Mouse (Mus musculus): ENCODE results near the gene Cacna1a. TPM values are rescaled to one million over a fixed set of nuclear protein-coding genes. Genes with fewer than 3 reads are reported as not detected.
"Not testable (repeated sequence)": the region's sequence is repeated elsewhere in the genome, so short reads cannot be mapped to it uniquely, and the experiment has no call there.

The Cacna1a gene
- total RNA-seq, 2 experiments from 2014 or later: not detected

DNA sequence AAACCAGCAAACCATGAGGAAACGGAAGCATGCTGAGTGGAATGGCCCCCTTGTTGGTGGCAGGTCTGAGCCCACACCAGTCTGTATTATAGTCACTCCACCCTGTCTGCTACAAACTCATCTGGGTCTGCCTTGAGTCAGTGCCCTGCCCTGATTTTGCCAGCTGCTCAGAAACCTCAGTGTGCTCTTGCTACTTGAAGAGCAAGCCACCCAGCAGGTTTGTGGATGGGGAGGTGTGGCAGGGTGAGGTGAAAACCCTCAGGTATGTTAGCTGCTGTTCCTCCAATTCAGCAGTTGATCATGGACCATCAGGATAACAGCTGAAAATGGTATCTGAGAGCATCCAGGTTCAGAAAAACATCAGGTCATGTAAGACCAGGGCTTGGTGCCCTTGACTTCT, 279.8 kb downstream of the Cacna1a start:
- ATAC-seq (replicated peaks; ENCODE audit: low FRiP score, poor library complexity, severe bottlenecking): no peak

DNA sequence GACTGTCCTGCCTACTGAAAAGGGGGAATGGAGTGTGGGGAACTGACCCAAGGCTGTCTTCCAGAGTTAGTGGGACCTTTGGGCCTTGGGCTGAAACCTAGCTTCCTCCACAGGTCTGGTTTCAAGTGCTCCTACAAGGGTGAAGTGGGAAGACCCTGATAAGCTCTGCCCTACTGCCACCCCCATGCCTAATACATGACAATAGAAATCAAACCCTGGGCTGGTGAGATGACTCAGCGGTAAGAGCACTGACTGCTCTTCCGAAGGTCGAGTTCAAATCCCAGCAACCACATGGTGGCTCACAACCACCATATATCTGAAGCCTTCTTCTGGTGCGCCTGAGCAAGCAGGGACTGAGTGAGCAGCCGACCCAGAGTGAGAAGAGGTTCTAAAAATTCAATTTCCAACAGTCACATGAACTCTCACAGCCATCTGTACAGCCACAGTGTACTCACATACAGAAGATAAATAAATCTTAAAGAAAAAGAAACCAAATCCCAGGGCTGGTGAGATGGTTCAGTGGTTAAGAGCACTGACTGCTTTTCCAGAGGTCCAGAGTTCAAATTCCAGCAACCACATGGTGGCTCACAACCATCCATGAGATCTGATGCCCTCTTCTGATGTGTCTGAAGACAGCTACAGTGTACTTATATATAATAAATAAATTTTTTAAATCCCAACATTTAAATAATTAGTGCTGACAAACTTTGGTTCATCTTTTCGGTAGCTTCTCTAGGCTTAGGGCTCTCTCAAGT, 280.7 kb downstream of the Cacna1a start:
- ATAC-seq (replicated peaks; ENCODE audit: low FRiP score, poor library complexity, severe bottlenecking): no peak

GRCm38 (mm10) chr8:84670295-84671006, 282.2 kb downstream of the Cacna1a start:
- not testable (repeated sequence) for ATAC-seq (replicated peaks; ENCODE audit: low FRiP score, poor library complexity, severe bottlenecking)

DNA sequence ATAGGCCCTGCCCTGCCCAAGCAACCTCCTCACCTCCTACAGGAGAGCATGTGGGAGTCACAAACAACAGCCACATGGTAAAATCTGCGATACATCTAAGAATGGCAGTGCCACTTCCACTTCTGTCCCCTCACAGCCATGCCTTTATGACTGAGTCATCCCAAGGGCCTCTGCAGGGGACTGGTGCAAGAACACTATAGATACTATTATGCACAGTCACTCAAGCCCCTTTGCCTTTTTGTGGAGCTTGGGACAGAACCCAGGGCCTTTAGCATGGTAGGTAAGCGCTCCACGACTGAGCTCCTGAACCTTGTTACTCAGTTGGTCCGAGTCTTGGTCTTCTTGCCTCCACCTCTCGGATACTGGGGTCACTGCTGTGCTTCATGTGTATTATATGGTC, 289.1 kb downstream of the Cacna1a start:
- 0 out of 2 replicates have a peak, but pooled peaks have one; percentile 16 for ATAC-seq (replicated peaks; ENCODE audit: low FRiP score, poor library complexity, severe bottlenecking)

- no peak for ATAC-seq (replicated peaks; ENCODE audit: low FRiP score, poor library complexity, severe bottlenecking)
Measured at GRCm38 (mm10) chr8:84681476-84681875, 293.2 kb downstream of the Cacna1a start.

DNA sequence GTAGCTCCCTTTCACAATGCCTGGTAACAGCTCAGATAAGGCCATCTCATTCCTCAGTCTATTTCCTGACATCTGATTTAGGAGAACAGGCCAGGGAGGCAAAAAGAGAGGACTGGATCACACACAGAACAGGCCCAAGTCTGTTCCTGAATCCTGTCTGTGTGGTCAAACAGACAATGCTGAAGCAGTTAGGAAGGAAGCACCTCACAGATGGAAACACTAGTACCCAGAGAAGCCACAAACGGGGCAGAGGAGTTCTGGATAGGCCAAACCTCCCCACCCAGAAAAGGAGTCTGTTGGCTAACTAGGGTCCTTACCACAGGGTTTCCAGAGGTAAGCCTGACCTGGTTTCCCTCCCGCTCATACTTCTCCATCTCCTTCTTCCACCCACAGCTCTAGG, 294.0 kb downstream of the Cacna1a start:
- ATAC-seq (replicated peaks; ENCODE audit: low FRiP score, poor library complexity, severe bottlenecking): no peak

DNA sequence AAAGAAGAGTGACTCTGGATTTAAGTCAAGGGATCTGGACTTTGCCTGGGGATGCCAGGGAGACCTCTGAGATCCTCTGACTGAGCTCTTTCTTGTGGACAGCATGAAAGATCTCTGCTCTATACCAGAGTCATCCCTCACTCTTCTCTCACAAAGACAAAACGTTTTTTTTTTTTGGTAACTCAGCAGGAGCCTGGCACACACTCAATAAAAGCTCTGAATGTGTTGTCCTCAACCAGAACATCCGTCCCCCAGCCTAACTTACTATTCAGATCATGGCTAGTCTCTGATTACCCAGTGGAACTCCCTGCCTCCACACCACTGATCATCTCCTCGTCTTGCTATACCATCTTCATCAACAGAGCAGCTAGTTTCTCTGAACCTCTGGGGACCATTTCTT, 296.3 kb downstream of the Cacna1a start:
- ATAC-seq (replicated peaks; ENCODE audit: low FRiP score, poor library complexity, severe bottlenecking): no peak

- peak; percentile 55 for ATAC-seq (replicated peaks; ENCODE audit: low FRiP score, poor library complexity, severe bottlenecking)
Measured at GRCm38 (mm10) chr8:84686191-84687002, 298.2 kb downstream of the Cacna1a start, which contains the start of gene Trmt1. TSS of gene Trmt1 (plus strand) at chr8:84686307.

DNA sequence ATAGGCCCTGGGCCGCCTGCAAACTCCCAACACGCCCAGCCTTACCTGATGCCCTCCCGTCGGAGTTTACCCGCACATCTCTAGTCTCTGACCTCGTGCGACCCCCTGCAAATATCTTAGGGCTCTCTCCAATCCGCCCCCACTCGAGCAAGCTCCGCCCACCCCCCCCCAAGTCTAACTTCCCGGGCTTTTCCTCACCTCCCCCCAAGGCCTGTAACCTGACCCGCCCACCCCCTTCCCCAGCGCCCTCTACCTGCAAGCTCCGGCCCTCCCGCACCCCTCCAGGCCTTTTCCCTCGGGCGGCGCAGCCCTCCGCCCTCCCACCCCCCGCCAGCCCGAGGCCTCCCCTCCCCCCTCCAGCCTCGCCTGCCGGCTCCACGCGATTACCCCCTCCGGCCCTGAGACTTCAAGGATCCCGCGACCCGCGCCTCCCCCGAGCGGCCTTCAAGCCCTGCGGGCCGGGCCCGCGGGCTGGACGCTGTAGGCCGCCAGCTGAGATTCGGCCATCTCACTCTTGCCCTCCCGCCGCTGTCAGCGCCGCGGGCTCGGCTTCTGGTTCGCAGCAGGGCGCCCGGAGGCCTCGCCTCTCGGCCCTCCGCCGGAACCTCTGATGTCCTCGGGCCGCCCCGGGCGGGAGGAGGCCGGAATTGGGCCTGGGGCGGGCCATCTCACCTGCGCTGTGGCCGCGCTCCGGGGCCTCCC, 298.9 kb downstream of the Cacna1a start:
- no peak for ATAC-seq (replicated peaks; ENCODE audit: low FRiP score, poor library complexity, severe bottlenecking)

GRCm38 (mm10) chr8:84687705-84688100, 299.5 kb downstream of the Cacna1a start, which contains the start of gene Nacc1:
TSS of gene Nacc1 (minus strand) at chr8:84687862.
- ATAC-seq (replicated peaks; ENCODE audit: low FRiP score, poor library complexity, severe bottlenecking): peak; percentile 82

DNA sequence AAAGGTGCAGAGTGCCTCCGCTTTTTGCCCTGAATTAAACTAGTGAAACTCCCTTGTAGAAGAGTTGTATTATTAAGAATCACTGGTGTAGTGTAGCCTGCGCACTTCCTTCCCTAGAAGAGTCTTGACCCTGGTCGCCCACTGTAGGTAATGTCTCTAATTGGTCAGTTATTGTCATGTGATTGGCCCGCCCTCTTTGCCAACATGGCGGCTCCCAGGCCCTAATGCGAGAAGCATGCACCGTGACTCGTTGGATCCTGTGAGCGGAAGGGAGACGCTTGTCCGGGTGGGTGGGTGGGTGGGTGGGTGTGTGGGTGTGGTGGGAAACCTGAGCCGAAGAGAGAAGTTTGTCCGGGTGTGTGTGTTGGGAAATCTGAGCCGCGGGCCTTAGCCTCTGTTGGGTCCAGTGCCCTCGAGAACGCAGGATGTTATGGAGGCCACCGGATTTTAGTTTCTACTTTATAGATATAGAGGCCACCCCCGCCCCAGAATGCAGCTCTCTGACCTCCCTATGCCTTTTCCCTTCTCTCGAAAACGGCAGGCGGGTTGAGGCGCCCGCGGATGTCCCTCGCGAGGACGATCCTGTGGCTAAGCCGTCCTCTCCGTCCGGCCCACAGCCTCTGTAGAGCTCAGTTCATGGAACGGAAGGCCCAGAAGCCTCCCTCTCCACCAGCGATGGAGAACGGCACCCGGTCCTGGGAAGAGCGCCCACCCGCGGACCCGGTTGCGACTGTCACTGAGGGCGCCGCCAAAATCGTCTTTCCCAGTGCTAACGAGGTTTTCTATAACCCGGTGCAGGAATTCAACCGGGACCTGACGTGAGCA, 301.1 kb downstream of the Cacna1a start:
- ATAC-seq (replicated peaks; ENCODE audit: low FRiP score, poor library complexity, severe bottlenecking): peak; percentile 82

Other genes with a start within 250 kb of the Cacna1a start
- gene Cc2d1a, start 240.5 kb upstream of the Cacna1a start, total RNA-seq (2015; ENCODE audit: low replicate concordance): 4.2 and 7.3 TPM in 2 replicates
- gene Cc2d1a, start 240.5 kb upstream of the Cacna1a start, total RNA-seq (2017; ENCODE audit: low replicate concordance): 0.60 and 2.5 TPM in 2 replicates
- not detected in 2 replicates for gene 4930432K21Rik, start 240.4 kb upstream of the Cacna1a start, total RNA-seq (2015; ENCODE audit: low replicate concordance)
- 0.43 TPM in 1 of 2 replicates, not detected in the other for gene 4930432K21Rik, start 240.4 kb upstream of the Cacna1a start, total RNA-seq (2017; ENCODE audit: low replicate concordance)
- gene Nanos3, start 203.2 kb upstream of the Cacna1a start, total RNA-seq (2015; ENCODE audit: low replicate concordance): not detected in 2 replicates
- gene Nanos3, start 203.2 kb upstream of the Cacna1a start, total RNA-seq (2017; ENCODE audit: low replicate concordance): not detected in 2 replicates
- gene Zswim4, start 151.4 kb upstream of the Cacna1a start, total RNA-seq (2015; ENCODE audit: low replicate concordance): 3.1 and 3.5 TPM in 2 replicates
- 6.3 and 7.4 TPM in 2 replicates for gene Zswim4, start 151.4 kb upstream of the Cacna1a start, total RNA-seq (2017; ENCODE audit: low replicate concordance)
- 53.7 and 79.2 TPM in 2 replicates for gene D8Ertd738e, start 138.7 kb upstream of the Cacna1a start, total RNA-seq (2015; ENCODE audit: low replicate concordance)
- gene D8Ertd738e, start 138.7 kb upstream of the Cacna1a start, total RNA-seq (2017; ENCODE audit: low replicate concordance): 25.5 and 34.4 TPM in 2 replicates
- gene Mri1, start 131.1 kb upstream of the Cacna1a start, total RNA-seq (2015; ENCODE audit: low replicate concordance): 2.3 and 2.5 TPM in 2 replicates
- gene Mri1, start 131.1 kb upstream of the Cacna1a start, total RNA-seq (2017; ENCODE audit: low replicate concordance): 1.8 and 4.7 TPM in 2 replicates
- gene Ccdc130, start 118.1 kb upstream of the Cacna1a start, total RNA-seq (2015; ENCODE audit: low replicate concordance): 4.0 and 22.1 TPM in 2 replicates
- 3.3 and 3.5 TPM in 2 replicates for gene Ccdc130, start 118.1 kb upstream of the Cacna1a start, total RNA-seq (2017; ENCODE audit: low replicate concordance)

Measured in erythroblast, adult 5-6 weeks (primary cell).